Comparison of ENCODE assay signal across 9 mouse cellular contexts in the genomic region with DNA sequence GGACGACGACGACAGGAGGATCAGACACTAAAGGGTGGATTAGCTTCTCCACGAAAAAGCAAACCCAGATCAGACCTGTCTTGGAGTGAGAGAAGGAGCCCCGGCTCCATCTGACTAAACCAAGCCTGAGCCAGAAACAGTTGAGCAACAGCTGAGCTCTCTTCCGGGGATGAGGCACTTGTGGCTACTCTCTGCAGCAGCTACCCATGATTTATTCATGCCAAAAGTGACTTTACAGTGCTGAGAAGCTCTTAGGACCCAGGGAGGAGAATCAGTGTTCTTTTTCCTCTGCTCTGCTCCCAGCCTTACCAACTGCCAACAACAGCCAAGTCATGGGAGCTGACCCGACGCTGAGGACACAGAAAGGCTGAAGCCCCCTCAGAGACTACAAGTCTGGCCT. TPM values are rescaled to one million over a fixed set of nuclear protein-coding genes. Genes with fewer than 3 reads are reported as not detected.
A peak's percentile ranks its signal among the peaks of the same experiment; 100 is the strongest.
DNase-seq lines count a peak whose midpoint lies in the region; ATAC-seq lines count a peak whose summit lies in the region.
"Had no signal": no experiment of that assay in that cellular context is flagged by ENCODE, and none has a peak within 500 bp of the region (broad histone marks: within the 10 kb centered on the region; RNA-seq: fewer than 3 reads in every experiment).

No protein-coding gene starts in this region.

- H3K9ac ChIP-seq in midbrain, embryonic 11.5 days (ENCODE audit: low read length): peak overlapping the region; percentile 20; the same call in 1 of the 2 replicates
- no peak overlapping the region for H3K9ac ChIP-seq in midbrain, embryonic 13.5 days (replicated peaks)
- 0 out of 2 replicates have a peak overlapping the region, but pooled peaks have one; percentile 34 for H3K9ac ChIP-seq in heart, embryonic 14.5 days (ENCODE audit: low read length)
- H3K9ac ChIP-seq in stomach, embryonic 16.5 days (ENCODE audit: low read length): no peak overlapping the region
- H3K9ac ChIP-seq: lung, embryonic 14.5 days had no signal

- no peak overlapping the region for H3K27ac ChIP-seq in midbrain, embryonic 11.5 days (ENCODE audit: low read depth, low read length)
- H3K27ac ChIP-seq in midbrain, embryonic 13.5 days: no peak overlapping the region
- H3K27ac ChIP-seq in heart, embryonic 14.5 days (replicated peaks in 1 of 2; ENCODE audit: control insufficient read depth in 1 of 2, insufficient read depth in 1 of 2, low read depth in 2 of 2, low read length in 2 of 2): no peak overlapping the region
- H3K27ac ChIP-seq in stomach, embryonic 16.5 days (ENCODE audit: low read length): peak overlapping the region; percentile 52; the same call in 1 of the 2 replicates

- 64% methylated on average over 8 of the region's 8 CpGs for WGBS in midbrain, embryonic 11.5 days
- 61% methylated on average over 8 of the region's 8 CpGs for WGBS in midbrain, embryonic 13.5 days
- 54% methylated on average over 8 of the region's 8 CpGs for WGBS in heart, embryonic 14.5 days
- WGBS in stomach, embryonic 16.5 days: 59% methylated on average over 8 of the region's 8 CpGs

- peaks cover 3% of the 10 kb centered on the region; the same call in 1 of the 2 replicates for H3K36me3 ChIP-seq in midbrain, embryonic 11.5 days (ENCODE audit: control insufficient read depth, insufficient read depth, low read length)
- H3K36me3 ChIP-seq in midbrain, embryonic 13.5 days: peaks cover 25% of the 10 kb centered on the region
- H3K36me3 ChIP-seq in heart, embryonic 14.5 days (ENCODE audit: control insufficient read depth, insufficient read depth, low read length): peaks cover 12% of the 10 kb centered on the region; the same call in 1 of the 2 replicates
- no peaks in the 10 kb centered on the region for H3K36me3 ChIP-seq in stomach, embryonic 16.5 days (ENCODE audit: control insufficient read depth, insufficient read depth, low read length)

- no peaks in the 10 kb centered on the region for H3K27me3 ChIP-seq in midbrain, embryonic 11.5 days (ENCODE audit: control insufficient read depth, insufficient read depth, low read length)
- no peaks in the 10 kb centered on the region for H3K27me3 ChIP-seq in midbrain, embryonic 13.5 days
- H3K27me3 ChIP-seq in heart, embryonic 14.5 days (ENCODE audit: control insufficient read depth, insufficient read depth, low read length): no peaks in the 10 kb centered on the region
- no peaks in the 10 kb centered on the region for H3K27me3 ChIP-seq in stomach, embryonic 16.5 days (ENCODE audit: control insufficient read depth, insufficient read depth, low read length)

- no peaks in the 10 kb centered on the region for H3K9me3 ChIP-seq in midbrain, embryonic 11.5 days (ENCODE audit: control insufficient read depth, low read length)
- no peaks in the 10 kb centered on the region for H3K9me3 ChIP-seq in midbrain, embryonic 13.5 days
- H3K9me3 ChIP-seq in heart, embryonic 14.5 days (ENCODE audit: control insufficient read depth, low read length): no peaks in the 10 kb centered on the region
- no peaks in the 10 kb centered on the region for H3K9me3 ChIP-seq in stomach, embryonic 16.5 days (replicated peaks; ENCODE audit: control insufficient read depth, low read length)

- peaks cover 2% of the 10 kb centered on the region; the same call in 1 of the 2 replicates for H3K4me1 ChIP-seq in midbrain, embryonic 11.5 days (ENCODE audit: control insufficient read depth, insufficient read depth, low read length)
- peaks cover 17% of the 10 kb centered on the region for H3K4me1 ChIP-seq in midbrain, embryonic 13.5 days (replicated peaks)
- H3K4me1 ChIP-seq in heart, embryonic 14.5 days (ENCODE audit: control insufficient read depth in 2 of 2, insufficient read depth in 2 of 2, low read length in 2 of 2): no peaks in the 10 kb centered on the region
- H3K4me1 ChIP-seq in stomach, embryonic 16.5 days (ENCODE audit: control insufficient read depth, insufficient read depth, low read length): peaks cover 4% of the 10 kb centered on the region; the same call in 1 of the 2 replicates

- no peak for ATAC-seq in midbrain, embryonic 11.5 days (ENCODE audit: low FRiP score)
- no peak for ATAC-seq in midbrain, embryonic 13.5 days
- no peak for ATAC-seq in heart, embryonic 14.5 days (ENCODE audit: insufficient number of reproducible peaks, insufficient read depth, low FRiP score, low read depth)
- ATAC-seq in stomach, embryonic 16.5 days (ENCODE audit: insufficient read depth, low FRiP score): no peak

- no peak overlapping the region for H3K4me3 ChIP-seq in midbrain, embryonic 11.5 days (ENCODE audit: low read depth, low read length)
- H3K4me3 ChIP-seq in midbrain, embryonic 13.5 days (replicated peaks): no peak overlapping the region
- no peak overlapping the region for H3K4me3 ChIP-seq in heart, embryonic 14.5 days (ENCODE audit: control insufficient read depth in 1 of 2, insufficient read depth in 1 of 2, low read depth in 1 of 2, low read length in 2 of 2)
- H3K4me3 ChIP-seq in stomach, embryonic 16.5 days (replicated peaks; ENCODE audit: low read length): no peak overlapping the region

- DNase-seq in gastrocnemius, postnatal 14 days: peak; percentile 34
- no peak for DNase-seq in gastrocnemius, postnatal 10 days
- DNase-seq in midbrain, embryonic 11.5 days (ENCODE audit: low spot score, missing footprints): no peak
- no peak for DNase-seq in urinary bladder, adult 2 months (ENCODE audit: low spot score)
- no peak for DNase-seq in ovary, postnatal 14 days (ENCODE audit: low spot score)
- DNase-seq: lung, embryonic 14.5 days had no signal

- H3K4me2 ChIP-seq in midbrain, embryonic 11.5 days: no peak overlapping the region
- H3K4me2 ChIP-seq in midbrain, embryonic 13.5 days (replicated peaks): no peak overlapping the region
- no peak overlapping the region for H3K4me2 ChIP-seq in heart, embryonic 14.5 days (ENCODE audit: low read length)
- no peak overlapping the region for H3K4me2 ChIP-seq in stomach, embryonic 16.5 days (ENCODE audit: low read depth, low read length)
- H3K4me2 ChIP-seq: lung, embryonic 14.5 days had no signal

- intact Hi-C loops in gastrocnemius, postnatal 14 days (cut with DNase I; ENCODE audit: low total_unique reads): no loop called here

RNA-seq across cellular contexts. Expression of gene Snx1, which starts 9.5 kb away (rescaled TPM):
- total RNA-seq in gastrocnemius, postnatal 14 days (2021): 10 to 100 TPM; 23.8 to 24.0 TPM
- 10 to 100 TPM; 36.4 to 42.5 TPM for total RNA-seq in gastrocnemius, postnatal 10 days (2021)
- polyA plus RNA-seq in midbrain, embryonic 11.5 days (2014; fragmentation: Nextera tagmentation; extraction: Ambion mirVana): 147 and 150 TPM in 2 replicates
- 101 and 104 TPM in 2 replicates for polyA plus RNA-seq in midbrain, embryonic 13.5 days (2015; fragmentation: Nextera tagmentation; extraction: Ambion mirVana)
- 63.8 and 65.1 TPM in 2 replicates for polyA plus RNA-seq in heart, embryonic 14.5 days (2014; fragmentation: Nextera tagmentation; extraction: Ambion mirVana)
- 121 and 122 TPM in 2 replicates for polyA plus RNA-seq in stomach, embryonic 16.5 days (2015; fragmentation: Nextera tagmentation; extraction: Ambion mirVana)
- polyA plus RNA-seq in urinary bladder, adult 2 months (2012; rRNA removed): 109 and 119 TPM in 2 replicates

RNA-seq across cellular contexts. Expression of gene Ciao2a, which starts 9.5 kb away (rescaled TPM):
- total RNA-seq in gastrocnemius, postnatal 14 days (2021): 10 to 100 TPM; 35.7 to 38.3 TPM
- 10 to 100 TPM; 39.6 to 46.0 TPM for total RNA-seq in gastrocnemius, postnatal 10 days (2021)
- 156 and 171 TPM in 2 replicates for polyA plus RNA-seq in midbrain, embryonic 11.5 days (2014; fragmentation: Nextera tagmentation; extraction: Ambion mirVana)
- 102 and 104 TPM in 2 replicates for polyA plus RNA-seq in midbrain, embryonic 13.5 days (2015; fragmentation: Nextera tagmentation; extraction: Ambion mirVana)
- polyA plus RNA-seq in heart, embryonic 14.5 days (2014; fragmentation: Nextera tagmentation; extraction: Ambion mirVana): 163 and 172 TPM in 2 replicates
- polyA plus RNA-seq in stomach, embryonic 16.5 days (2015; fragmentation: Nextera tagmentation; extraction: Ambion mirVana): 144 and 158 TPM in 2 replicates
- 35.9 and 39.6 TPM in 2 replicates for polyA plus RNA-seq in urinary bladder, adult 2 months (2012; rRNA removed)

RNA-seq across cellular contexts. Expression of gene Dapk2, which starts 41.1 kb away (rescaled TPM):
- total RNA-seq in gastrocnemius, postnatal 14 days (2021): 10 to 100 TPM; 19.7 to 22.2 TPM
- 10 to 100 TPM; 15.5 to 19.1 TPM for total RNA-seq in gastrocnemius, postnatal 10 days (2021)
- polyA plus RNA-seq in midbrain, embryonic 11.5 days (2014; fragmentation: Nextera tagmentation; extraction: Ambion mirVana): 6.7 and 7.4 TPM in 2 replicates
- 1.4 and 2.4 TPM in 2 replicates for polyA plus RNA-seq in midbrain, embryonic 13.5 days (2015; fragmentation: Nextera tagmentation; extraction: Ambion mirVana)
- polyA plus RNA-seq in heart, embryonic 14.5 days (2014; fragmentation: Nextera tagmentation; extraction: Ambion mirVana): 4.8 and 5.7 TPM in 2 replicates
- polyA plus RNA-seq in stomach, embryonic 16.5 days (2015; fragmentation: Nextera tagmentation; extraction: Ambion mirVana): 7.6 and 10.2 TPM in 2 replicates
- polyA plus RNA-seq in urinary bladder, adult 2 months (2012; rRNA removed): 6.5 and 7.0 TPM in 2 replicates

RNA-seq across cellular contexts. Expression of gene Snx22, which starts 47.4 kb away (rescaled TPM):
- total RNA-seq in gastrocnemius, postnatal 14 days (2021): under 1 TPM; 0.41 to 0.55 TPM
- 1 to 10 TPM in 1 of 2 experiments, under 1 TPM in 1; 0.80 to 1.4 TPM for total RNA-seq in gastrocnemius, postnatal 10 days (2021)
- polyA plus RNA-seq in midbrain, embryonic 11.5 days (2014; fragmentation: Nextera tagmentation; extraction: Ambion mirVana): 1.8 and 2.2 TPM in 2 replicates
- polyA plus RNA-seq in midbrain, embryonic 13.5 days (2015; fragmentation: Nextera tagmentation; extraction: Ambion mirVana): 4.0 and 4.9 TPM in 2 replicates
- 1.2 and 1.6 TPM in 2 replicates for polyA plus RNA-seq in heart, embryonic 14.5 days (2014; fragmentation: Nextera tagmentation; extraction: Ambion mirVana)
- 3.1 and 4.3 TPM in 2 replicates for polyA plus RNA-seq in stomach, embryonic 16.5 days (2015; fragmentation: Nextera tagmentation; extraction: Ambion mirVana)
- 0.81 and 1.6 TPM in 2 replicates for polyA plus RNA-seq in urinary bladder, adult 2 months (2012; rRNA removed)

RNA-seq across cellular contexts. Expression of gene Ppib, which starts 56.9 kb away (rescaled TPM):
- total RNA-seq in gastrocnemius, postnatal 14 days (2021): 100 to 1,000 TPM; 114 to 138 TPM
- total RNA-seq in gastrocnemius, postnatal 10 days (2021): 100 to 1,000 TPM; 204 to 237 TPM
- polyA plus RNA-seq in midbrain, embryonic 11.5 days (2014; fragmentation: Nextera tagmentation; extraction: Ambion mirVana): 490 and 501 TPM in 2 replicates
- polyA plus RNA-seq in midbrain, embryonic 13.5 days (2015; fragmentation: Nextera tagmentation; extraction: Ambion mirVana): 338 and 358 TPM in 2 replicates
- 362 and 403 TPM in 2 replicates for polyA plus RNA-seq in heart, embryonic 14.5 days (2014; fragmentation: Nextera tagmentation; extraction: Ambion mirVana)
- 835 and 861 TPM in 2 replicates for polyA plus RNA-seq in stomach, embryonic 16.5 days (2015; fragmentation: Nextera tagmentation; extraction: Ambion mirVana)
- 442 and 532 TPM in 2 replicates for polyA plus RNA-seq in urinary bladder, adult 2 months (2012; rRNA removed)

Comparison
In these comparisons a context has a peak if more than half of its experiments do, and no peak if none do; other contexts are left out.
1. H3K9ac ChIP-seq: peak in midbrain, embryonic 11.5 days (single experiment) and heart, embryonic 14.5 days (single experiment); none in midbrain, embryonic 13.5 days (single experiment) and stomach, embryonic 16.5 days (single experiment).